Mouse (Mus musculus): ENCODE measurements around the gene Ces1a. TPM values are rescaled to one million over a fixed set of nuclear protein-coding genes. Genes with fewer than 3 reads are reported as not detected.

Ces1a gene
- polyA plus RNA-seq, 1 experiment from 2014 or later: not detected

- Histone ChIP-seq H3K27ac (no peak overlapping the region), H3K9me3 (replicated peaks) (no peaks in the 10 kb centered on the region), H3K9ac (no peak overlapping the region), H3K36me3 (no peaks in the 10 kb centered on the region), H3K27me3 (no peaks in the 10 kb centered on the region), H3K4me2 (replicated peaks) (no peak overlapping the region), H3K4me1 (peaks cover 5% of the 10 kb centered on the region), H3K4me3 (no peak overlapping the region)
- no peak for ATAC-seq (ENCODE audit: low FRiP score)
- WGBS: 90% methylated on average over 5 of the region's 5 CpGs
These were observed 71.3 kb downstream of the Ces1a start for GRCm38 (mm10) chr8:92976656-92977055.

GRCm38 (mm10) chr8:92972949-92973348 lies 75.0 kb downstream of the Ces1a start:
- Histone ChIP-seq H3K27ac (no peak overlapping the region), H3K9ac (no peak overlapping the region), H3K9me3 (replicated peaks) (no peaks in the 10 kb centered on the region), H3K4me3 (no peak overlapping the region), H3K27me3 (no peaks in the 10 kb centered on the region), H3K4me1 (peaks cover 5% of the 10 kb centered on the region), H3K36me3 (no peaks in the 10 kb centered on the region), H3K4me2 (replicated peaks) (no peak overlapping the region)
- ATAC-seq (ENCODE audit: low FRiP score): no peak
- 68% methylated on average over 5 of the region's 5 CpGs for WGBS

Other genes with a start within 250 kb of the Ces1a start
- gene Mmp2, start 220.9 kb downstream of the Ces1a start, polyA plus RNA-seq (2016; fragmentation: Nextera tagmentation; extraction: Ambion mirVana): 107 and 111 TPM in 2 replicates
- gene Lpcat2, start 192.9 kb downstream of the Ces1a start, polyA plus RNA-seq (2016; fragmentation: Nextera tagmentation; extraction: Ambion mirVana): 6.6 and 9.2 TPM in 2 replicates
- gene Capns2, start 146.8 kb downstream of the Ces1a start, polyA plus RNA-seq (2016; fragmentation: Nextera tagmentation; extraction: Ambion mirVana): 0.36 and 0.47 TPM in 2 replicates
- gene Slc6a2, start 88.1 kb downstream of the Ces1a start, polyA plus RNA-seq (2016; fragmentation: Nextera tagmentation; extraction: Ambion mirVana): 1.8 and 2.0 TPM in 2 replicates
- not detected in 2 replicates for gene Ces1b, start 31.8 kb upstream of the Ces1a start, polyA plus RNA-seq (2016; fragmentation: Nextera tagmentation; extraction: Ambion mirVana)
- gene Ces1c, start 83.1 kb upstream of the Ces1a start, polyA plus RNA-seq (2016; fragmentation: Nextera tagmentation; extraction: Ambion mirVana): not detected in 2 replicates
- 0.23 and 0.48 TPM in 2 replicates for gene Ces1d, start 149.6 kb upstream of the Ces1a start, polyA plus RNA-seq (2016; fragmentation: Nextera tagmentation; extraction: Ambion mirVana)
- not detected in 2 replicates for gene Ces1e, start 181.4 kb upstream of the Ces1a start, polyA plus RNA-seq (2016; fragmentation: Nextera tagmentation; extraction: Ambion mirVana)
- gene Ces1f, start 231.6 kb upstream of the Ces1a start, polyA plus RNA-seq (2016; fragmentation: Nextera tagmentation; extraction: Ambion mirVana): not detected in 2 replicates

Measured in hindbrain, embryonic 12.5 days (tissue).